Mouse (Mus musculus) brain, embryonic 14.5 days (tissue): Measurements from ENCODE around the gene Fam187b.

Experiments used
- CTCF ChIP-seq: fragments of 200-500 bp; IDR thresholded peaks from 2 replicates; pipeline ENCODE4 v1.5.1; 2012; ENCODE audit warnings: inconsistent platforms, mild to moderate bottlenecking, moderate library complexity, borderline replicate concordance; ENCODE audit not compliant: insufficient read depth, insufficient read length; ENCODE audit errors: extremely low read depth
- POLR2A ChIP-seq: fragments of 200-500 bp; IDR thresholded peaks from 2 replicates; pipeline ENCODE4 v1.6.1; 2012; ENCODE audit warnings: mild to moderate bottlenecking, inconsistent platforms, borderline replicate concordance; ENCODE audit not compliant: poor library complexity, insufficient read depth, insufficient read length, severe bottlenecking; ENCODE audit errors: extremely low read depth

DNA sequence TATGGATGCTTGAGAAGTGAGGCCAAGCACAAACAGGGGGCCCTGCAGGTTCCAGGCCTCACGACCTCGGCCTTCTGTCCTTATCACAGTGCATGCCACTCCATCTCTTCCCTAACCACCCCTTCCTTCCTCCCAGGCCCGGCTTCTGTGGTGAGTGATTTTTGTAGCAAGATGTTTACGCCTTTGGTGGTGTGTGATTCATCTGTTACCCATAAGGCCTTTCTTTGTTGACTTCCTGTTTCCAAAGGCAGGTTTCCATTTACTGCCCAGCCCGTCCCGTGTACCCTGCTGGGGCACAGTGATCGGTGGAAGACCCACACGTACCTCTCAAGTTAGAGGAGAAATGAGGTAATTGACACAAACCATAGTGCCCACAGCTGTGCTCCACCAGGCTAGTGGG is 29.1 kb downstream of the Fam187b start:
- TF ChIP-seq CTCF (no peak), POLR2A (no peak)
